Mouse (Mus musculus) ZHBTc4 (cell line): ENCODE data around the gene Alg14.

Source experiments
- DNase-seq: peaks from one replicate; pipeline ENCODE4 v3.0.0-alpha.2; 2011; ENCODE audit warnings: low read depth, low spot score

Alg14 gene

DNA sequence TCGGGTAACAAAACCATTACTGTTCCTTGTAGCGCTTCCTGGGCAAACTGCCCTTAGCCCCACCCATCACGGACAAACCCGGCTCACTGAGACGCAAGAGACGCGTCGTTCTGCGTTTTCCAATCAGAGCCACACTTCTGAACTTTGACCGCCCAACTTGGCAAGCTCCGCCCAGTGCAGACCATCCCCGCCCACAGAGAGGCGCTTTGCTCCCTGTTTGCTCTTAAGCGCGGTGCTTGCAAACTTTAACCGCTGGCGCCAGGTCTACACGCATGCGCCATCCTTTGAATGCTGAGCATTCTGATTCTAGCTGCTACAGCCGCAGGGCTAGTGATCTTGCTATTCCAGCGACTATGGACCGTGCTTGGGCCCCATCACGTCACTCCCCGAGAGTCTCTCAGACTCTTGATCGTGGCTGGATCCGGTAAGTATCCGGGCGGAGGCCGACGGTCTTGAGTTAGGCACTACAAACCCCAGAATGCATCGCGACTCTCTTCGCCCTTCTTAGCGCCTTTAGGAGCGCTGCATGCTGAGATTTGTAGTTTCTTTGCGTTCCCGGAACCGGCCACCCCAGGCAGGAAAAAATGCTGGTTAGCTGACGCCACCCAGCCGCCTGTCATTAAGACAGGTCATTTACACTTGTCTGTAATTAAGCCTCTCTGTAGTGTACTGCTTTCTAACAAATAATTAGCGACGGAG lies at the start of gene Alg14:
TSS of gene Alg14 (plus strand) at position 214 of the 699 bp plus-strand sequence.
- DNase-seq: peak; percentile 99

DNA sequence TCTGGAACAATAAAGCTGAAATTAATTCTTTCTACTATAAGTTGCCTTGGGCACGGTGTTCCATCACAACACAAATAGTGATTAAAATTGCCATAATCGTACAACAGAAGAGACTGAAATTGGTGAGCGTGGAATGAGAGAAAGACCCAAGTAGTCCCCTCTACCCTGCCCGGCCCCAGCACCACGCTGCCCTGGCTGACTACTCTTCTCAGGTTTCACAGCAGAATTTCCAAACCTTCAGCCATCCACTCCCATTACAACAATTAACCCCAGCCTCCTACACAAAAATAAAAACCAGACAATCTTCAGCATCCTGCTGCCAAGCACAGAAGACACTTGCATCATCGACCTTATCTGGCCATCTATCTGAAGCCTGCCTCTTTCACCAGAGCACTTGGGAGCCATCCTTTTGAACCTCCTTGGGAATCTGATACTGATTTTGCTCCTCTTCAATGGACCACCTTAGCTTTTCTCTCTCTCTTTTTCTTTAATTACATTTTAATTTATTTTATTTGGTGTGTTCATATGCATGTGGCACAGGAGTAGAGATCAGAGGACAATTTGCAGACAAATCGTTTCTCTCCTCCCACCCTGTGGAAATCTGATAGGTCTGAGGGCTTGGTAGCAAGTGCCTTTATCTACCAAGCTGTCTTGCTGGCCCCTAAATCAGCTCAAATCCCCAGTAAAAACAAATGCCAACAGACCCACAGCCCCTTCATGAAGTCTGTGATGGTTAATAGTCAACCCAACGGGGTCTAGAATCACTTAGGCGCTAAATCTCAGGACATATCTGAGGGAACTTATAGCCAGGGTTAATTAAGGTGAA lies 49.2 kb upstream of the Alg14 start:
- no peak for DNase-seq

DNA sequence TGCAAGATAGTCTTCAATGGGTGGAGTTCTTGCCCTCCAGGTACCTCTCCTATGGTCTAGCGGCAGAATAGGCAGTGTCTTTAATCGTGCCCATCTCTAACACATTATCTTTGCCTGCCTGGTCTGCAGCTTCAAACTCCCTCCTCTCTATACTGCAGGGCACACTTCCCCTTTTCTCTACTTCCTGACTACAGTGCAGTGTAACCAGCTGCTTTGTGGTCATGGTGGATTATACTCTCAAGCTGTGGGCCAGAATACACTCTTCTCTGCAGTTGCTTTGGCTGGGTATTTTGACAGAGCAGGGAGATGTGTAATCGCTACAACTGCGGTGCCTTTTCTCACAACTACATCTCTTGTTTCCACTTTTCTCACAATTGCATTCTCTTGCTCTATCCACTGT lies 48.6 kb upstream of the Alg14 start:
- DNase-seq: no peak

DNA sequence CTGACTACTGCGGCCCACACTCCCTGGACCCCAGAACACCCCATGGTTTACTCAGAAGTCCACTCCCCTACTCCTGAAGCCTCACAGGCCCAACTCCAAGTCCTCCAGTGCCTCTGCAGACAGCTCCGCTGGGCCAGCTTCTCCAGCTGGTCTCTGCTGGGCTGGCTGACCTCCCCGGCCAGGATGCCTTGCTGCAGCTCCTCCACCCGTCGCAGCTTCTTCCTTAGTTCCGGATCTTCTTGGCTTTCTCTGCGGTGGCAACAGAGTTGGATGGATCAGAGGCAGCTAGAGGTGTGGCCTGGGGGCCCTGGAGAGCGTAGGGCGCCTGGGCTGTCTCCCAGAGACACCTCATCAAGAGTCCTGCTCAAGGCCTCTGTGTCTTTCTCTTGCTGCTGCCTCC lies 41.5 kb upstream of the Alg14 start:
- DNase-seq: no peak

DNA sequence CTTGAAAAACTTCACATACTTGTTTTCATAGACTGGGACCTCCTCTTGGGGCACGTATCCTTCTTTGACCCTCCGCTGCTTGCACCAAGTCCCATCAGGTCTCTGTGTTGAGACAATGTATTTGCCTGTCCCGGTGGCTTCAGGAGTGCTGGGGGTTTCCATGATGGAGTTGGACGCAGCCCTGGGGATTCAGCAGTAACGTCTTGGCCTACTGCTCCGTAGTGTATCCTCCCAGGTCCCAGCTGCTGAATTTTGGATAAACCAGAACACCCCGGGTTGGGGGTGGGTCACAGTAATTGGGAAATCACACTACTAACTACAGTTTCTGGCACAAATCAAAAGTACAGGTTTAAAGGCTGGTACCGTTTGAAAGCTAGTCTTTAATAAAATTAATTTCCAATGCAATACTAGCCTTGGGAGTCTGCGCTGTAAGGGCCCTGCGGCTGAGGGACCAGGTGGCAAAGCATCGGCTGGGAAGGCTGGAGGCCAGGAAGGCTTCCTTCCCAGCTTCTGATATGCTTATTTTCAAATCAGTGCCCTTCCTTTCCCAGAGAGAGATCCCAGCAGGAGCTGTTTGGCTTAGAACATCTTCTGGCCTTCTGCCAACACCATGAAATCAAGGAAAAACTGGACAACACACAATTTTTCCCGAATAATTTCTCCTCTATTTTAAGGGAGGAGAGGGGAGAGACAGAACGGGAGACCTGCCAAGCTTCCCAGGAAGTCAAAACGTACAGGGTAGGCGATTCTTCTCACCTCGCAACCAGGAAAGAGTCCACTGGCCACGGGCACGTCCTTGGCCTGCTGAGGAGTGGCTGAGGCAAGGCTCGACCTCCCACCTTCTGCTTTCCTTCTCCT lies 40.8 kb upstream of the Alg14 start:
- DNase-seq: no peak

DNA sequence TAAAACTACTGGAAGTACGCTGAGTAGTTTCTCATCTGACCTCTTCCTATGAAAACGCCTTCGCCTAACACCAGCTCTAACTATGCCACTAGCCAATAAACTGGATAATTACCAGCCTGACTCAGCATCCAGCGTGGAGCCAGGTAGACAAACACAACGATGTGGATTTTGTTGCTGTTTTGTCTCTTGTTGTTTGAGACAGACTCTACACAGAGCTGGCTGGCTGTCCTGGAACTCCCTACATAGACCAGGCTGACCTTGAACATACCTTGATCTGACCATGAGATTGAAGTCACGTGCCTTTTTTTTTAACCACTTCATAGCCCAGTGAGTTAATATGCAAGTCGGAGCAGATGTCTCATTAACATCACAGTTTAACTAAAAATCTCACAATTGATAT lies 36.1 kb upstream of the Alg14 start:
- no peak for DNase-seq

DNA sequence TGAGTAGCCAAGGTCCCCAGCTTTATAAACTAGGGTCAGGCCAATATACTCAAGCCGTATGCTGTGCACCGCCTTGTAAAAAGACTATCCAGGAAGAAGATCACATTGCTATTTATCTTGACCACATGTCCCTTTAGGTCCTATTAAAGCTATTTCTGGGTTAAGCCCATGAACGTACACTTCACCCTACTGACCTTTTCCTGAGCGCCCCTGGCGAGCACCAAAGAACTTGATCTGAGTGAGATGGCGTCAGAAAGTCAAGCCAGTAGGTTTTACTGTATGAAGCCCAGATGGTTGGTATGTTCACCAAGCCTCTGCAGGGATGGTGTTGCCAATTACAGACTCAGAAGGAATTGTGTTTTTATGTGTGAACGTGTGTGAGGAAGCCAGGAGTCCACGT lies 35.4 kb upstream of the Alg14 start:
- DNase-seq: no peak

DNA sequence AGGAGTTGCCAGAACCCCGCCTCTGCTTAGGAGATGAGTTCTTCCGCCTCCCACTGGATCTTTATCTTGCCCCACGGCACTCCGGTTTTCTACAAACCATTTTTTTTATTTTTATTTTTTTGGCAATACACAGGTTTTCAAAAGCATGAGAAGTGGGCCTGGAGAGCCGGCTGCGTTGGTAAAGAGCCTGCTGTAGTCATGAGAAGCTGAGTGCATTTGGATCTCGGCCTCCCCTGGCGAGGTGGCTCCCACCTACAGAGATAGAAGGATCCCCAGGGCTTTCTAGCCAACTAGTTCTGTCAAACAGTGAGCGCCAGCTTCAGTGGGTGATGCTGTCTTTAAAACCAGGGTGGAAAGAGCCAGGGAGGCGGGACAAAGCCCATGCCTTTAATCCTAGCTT lies 34.2 kb upstream of the Alg14 start:
- no peak for DNase-seq

DNA sequence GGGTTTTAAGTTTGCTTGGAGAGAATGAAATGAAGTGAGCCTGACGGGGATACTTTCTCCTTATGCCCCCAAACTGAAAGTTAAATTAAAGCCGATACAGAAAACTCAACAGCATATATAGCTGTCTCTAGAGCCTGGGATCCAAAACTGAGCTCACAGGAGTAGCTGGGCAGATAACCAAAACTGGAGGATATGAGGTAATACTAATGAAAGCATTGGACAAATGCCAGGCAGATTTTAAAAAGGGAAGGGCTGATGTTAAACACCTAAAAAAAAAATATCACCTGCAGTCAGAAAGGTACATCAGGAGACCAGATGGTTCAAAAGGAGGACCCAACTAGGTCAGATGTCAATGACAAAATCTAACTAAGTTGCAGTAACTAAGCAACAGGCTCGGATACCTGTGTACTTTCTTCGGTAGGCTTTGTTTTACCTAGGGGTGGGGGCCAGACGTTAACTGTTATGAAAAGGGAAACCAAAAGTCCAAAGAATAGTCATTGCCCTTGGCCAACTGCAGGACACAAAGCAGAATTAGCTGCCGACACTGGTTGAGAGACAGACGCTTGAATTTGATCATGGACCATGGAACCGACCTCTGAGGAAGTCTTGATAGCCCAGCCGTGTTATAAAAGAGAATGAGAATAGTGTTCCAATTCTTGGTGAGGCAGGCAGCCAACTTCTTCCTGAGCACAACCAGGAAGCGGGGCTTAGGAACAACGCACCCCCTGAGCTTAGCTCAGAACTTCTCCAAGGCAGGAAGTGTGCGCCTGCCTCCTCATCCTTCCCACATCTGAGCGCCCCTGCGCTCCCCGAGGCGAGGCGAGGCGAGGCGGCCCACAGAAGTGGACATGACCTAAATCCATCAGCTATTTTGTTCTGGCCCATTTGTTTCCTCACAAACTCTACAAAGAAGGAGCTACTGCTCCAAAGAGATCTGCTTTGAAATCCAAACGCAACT lies 32.8 kb upstream of the Alg14 start:
- no peak for DNase-seq

DNA sequence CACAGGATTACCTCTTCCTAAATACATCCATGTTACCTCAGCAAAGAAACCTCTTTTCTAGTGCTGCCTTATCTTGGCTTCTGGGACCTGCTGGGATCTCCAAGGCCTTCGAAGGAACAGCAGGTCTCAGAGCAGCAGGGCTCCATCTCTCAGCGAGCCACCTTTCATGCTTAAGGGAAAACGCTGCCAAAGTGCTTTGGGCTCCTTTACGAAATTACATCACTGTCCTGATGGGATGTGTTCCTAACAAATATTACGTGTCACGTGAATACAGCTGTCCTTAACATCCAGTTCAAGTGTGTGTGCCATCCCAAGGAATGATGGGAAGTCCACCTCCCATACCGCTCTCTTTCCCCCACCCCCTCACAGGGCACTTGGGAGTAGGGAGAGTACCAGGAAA lies 31.5 kb upstream of the Alg14 start:
- no peak for DNase-seq

DNA sequence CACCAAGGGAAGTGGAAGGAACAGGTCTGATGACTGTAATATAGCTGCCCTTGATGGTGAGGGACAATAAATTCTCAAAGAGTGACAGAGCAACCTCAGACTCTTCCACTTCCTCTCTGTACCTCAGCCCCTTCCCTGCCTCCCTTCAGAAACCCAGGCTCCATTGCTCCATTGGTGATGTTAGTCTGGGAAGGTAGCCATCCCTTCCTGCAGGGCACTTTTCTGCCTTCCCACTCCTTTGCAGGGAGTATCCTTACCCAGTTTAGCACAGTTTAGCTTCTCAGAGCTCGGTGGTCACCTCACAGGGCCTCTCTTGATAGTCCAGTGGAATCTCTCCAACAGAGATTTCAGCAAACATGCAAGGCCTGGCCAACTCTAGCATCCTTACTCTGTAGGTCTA lies 30.7 kb upstream of the Alg14 start:
- DNase-seq: no peak

DNA sequence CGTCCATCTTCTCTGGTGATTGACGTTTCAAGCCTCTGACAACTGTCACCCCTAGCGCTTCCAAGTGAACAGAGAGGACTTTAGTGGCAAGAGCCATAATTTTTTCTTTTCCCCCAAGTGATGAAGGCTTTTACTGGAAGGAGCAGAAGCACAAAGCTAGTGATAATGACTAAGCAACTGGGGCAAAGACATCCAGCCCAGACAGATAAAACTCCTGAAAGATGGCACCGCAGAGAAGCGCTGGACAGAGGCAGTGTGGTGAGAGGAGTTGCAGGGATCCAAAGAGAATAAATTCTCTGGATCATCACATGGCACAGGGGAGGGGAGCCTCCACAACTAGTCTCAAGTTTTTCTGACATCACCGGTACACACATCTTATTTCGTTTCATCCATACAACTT lies 30.3 kb upstream of the Alg14 start:
- no peak for DNase-seq

DNA sequence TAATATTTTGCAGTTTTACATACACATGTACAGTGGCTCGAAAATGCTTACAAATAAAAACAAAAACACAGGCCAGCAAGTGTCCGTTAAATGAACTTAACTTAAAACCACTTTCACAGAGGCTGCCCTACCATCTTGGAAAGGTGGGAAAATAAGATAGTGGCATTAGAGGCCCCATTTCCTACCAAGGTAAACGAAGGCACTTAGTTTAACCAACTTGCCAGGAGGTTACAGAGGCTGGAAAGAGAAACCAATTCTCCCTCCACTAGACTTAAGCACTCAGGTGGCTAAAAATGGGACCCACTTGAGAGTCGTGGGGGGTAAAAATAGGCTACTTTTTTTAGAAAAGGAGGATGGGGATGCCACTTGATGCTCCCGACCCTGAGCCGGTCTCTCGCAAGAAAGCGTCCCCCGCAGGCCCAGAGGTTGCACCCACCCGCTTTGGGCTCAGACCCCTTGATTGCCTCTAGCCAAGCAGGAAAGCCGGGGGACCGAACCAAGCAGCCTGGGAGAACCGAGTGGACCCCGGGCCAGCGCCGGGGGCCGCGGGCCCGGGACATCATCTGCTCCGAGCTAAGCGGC lies 29.5 kb upstream of the Alg14 start:
- DNase-seq: no peak

DNA sequence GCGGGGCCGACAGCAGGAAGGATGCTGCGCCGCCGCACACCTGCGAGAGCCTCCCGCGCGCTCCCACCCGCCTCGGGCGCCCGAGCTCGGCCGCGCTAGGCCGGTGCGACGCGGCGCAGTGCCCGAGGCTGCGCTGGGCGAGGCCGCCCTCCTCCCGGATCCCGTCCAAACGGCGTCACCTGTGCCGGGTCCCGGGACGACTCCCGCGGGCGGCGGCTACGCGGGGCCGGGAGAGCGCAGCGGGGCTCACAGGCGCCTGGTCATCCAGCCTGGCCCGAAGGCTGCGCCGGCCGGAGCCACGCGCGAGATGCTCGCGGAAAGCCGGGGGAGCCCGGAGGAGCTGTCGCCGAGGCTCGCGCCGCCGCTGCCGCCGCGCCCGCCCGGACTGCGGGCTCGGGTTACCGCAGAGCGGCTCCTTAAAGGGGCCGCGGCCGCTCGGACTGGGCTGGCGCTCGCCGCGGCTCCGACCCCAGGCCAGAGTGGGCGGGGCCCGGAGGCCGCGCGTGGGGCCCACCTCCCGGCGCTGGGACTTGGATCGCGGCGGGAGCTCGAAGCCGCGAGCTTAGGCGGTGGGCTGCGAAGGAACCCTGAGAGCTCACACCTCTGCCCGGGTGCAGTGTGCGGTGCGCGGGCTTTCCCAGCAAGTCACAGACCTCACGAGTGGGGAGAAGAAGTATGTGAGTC lies 28.9 kb upstream of the Alg14 start:
- DNase-seq: peak; percentile 62

DNA sequence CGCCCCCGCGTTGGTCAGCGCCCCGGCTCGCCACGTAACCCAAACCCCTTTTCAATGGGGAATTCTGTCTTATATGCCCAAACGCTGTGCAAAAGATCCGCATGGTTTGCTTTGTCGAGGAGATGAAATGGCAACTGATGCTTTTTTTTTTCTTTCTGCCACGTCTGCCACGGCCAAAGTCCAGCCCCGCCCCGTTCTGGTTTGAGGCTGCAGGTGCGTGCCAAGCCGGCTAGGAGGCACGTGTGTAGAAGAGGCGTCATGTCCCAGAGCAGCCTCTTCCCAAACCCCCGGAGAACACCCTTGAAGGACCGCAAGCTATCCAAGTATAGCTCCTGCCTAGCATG lies 28.4 kb upstream of the Alg14 start:
- peak; percentile 70 for DNase-seq

DNA sequence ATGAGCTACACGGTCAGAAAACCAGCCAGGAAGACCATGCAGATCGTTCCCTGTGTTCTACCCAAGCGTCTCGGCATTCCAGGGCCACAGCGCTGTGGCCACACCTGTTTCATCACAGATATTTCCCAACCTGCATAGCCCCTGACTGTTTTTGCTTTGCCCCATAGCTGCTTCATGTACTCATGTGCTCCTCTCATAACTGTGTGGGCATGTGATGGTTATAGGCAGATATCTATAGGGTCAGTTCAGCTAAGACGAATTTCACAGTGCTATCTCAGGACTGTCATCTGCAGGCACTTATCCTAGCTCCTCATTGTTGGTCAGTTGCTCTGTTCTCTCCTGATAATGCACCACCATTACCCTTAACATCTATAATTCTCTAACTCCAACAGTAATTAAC lies 27.3 kb upstream of the Alg14 start:
- no peak for DNase-seq

DNA sequence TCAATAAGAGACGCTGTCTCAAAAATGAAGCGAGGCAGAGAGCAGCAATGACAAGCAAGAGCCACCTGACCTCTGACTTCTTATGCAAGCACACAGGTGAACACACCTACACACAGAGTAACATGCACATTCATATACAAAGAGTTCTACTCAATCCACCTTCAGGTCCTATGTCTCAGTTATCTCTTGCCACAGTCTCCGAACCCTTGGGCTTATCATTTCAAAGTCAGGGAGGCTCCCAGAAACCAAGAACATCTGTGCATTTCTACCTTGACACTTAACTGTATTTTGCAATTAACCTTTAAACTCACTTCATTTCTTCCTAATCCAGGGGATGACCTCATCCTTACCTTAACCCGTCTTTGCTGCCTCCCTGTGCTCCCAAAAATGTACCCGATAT lies 24.3 kb upstream of the Alg14 start:
- DNase-seq: no peak

DNA sequence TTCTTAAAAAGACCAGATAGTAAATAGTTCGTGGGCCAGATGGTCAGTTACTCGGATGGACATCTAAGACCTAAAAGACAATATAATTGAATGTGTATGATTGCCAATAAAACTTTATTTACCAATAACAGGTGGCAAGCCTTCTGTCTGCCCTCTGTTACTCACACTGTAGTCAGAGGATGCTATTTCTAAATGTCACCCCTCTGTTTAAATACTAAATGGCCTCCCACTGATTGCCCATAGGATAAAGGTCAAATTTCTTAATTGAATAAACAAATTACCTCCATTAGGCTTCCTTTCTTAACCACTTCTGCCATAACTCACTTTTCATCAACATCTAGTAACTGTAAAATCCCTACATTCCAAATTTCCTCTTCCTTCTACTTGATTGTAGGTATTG lies 19.0 kb upstream of the Alg14 start:
- DNase-seq: no peak

DNA sequence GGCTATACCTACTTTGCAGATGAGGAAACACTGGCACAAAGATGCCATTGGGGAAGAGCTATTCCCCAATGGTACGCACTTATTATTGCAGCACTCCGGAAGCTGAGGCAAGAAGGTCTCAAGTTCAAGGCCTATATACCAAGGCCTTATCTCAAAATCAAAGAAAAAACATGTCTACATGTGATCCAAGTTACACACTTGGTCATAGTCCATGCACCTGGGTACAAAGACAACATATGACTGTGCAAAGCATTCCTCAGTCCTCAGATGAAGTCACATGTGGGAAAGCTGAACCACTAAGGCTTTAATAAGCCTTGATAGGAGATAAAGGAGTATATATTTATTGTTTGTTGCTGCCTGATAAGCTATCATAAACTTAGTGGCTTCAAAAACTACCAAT lies 17.6 kb upstream of the Alg14 start:
- no peak for DNase-seq

DNA sequence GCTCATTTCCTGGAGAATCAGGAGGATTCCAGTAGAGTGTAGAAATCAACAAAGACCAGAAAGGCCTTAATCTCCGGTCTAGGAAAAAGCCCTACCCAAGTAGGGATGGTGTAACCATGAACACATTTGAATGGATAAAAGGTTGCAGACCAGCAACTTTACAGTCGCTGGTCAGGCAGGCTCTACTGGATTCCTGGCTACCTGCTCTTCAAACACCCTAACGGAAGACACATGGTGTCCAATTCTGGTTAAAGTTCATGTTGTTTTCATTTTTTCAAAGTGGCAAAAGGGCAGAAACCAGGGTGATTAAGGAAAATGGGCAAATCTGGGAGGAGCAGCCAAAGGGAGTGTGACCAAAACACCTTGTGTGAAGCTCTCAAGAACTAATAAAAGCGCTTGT lies 14.6 kb upstream of the Alg14 start:
- DNase-seq: no peak
